Mouse (Mus musculus) midbrain, postnatal 0 days (tissue): ENCODE results near the gene Ergic3. TPM values are rescaled to one million over a fixed set of nuclear protein-coding genes. Genes with fewer than 3 reads are reported as not detected.

Experiments used
- ATAC-seq: fragments of 200-750 bp; cut with Nextera tagmentation; 2 replicates; pipeline ENCODE4 v1.8.0; 2017; ENCODE audit warnings: moderate number of reproducible peaks, mild to moderate bottlenecking, moderate TSS enrichment, moderate library complexity; ENCODE audit not compliant: low FRiP score
- DNase-seq: peaks from one replicate; pipeline ENCODE4 v3.0.0-alpha.2; 2015; ENCODE audit warnings: low spot score
- H3K27ac ChIP-seq: fragments of 300-500 bp; sonication (generic); 2 replicates; pipeline ENCODE4 v1.5.1; 2014; ENCODE audit warnings: low read depth, mild to moderate bottlenecking, low read length, mixed read lengths
- H3K27me3 ChIP-seq: fragments of 300-500 bp; sonication (generic); 2 replicates; pipeline ENCODE4 v1.6.1; 2014; ENCODE audit warnings: low read length, control low read depth, mixed read lengths; ENCODE audit not compliant: insufficient read depth
- H3K36me3 ChIP-seq: fragments of 300-500 bp; sonication (generic); 2 replicates; pipeline ENCODE4 v1.6.1; 2014; ENCODE audit warnings: low read length, control low read depth, mixed read lengths; ENCODE audit not compliant: insufficient read depth
- H3K4me1 ChIP-seq: fragments of 300-500 bp; sonication (generic); 2 replicates; pipeline ENCODE4 v1.6.1; 2014; ENCODE audit warnings: mild to moderate bottlenecking, control low read depth, antibody characterized with exemption, low read length, mixed read lengths; ENCODE audit not compliant: insufficient read depth
- H3K4me2 ChIP-seq: fragments of 300-500 bp; sonication (generic); 2 replicates; pipeline ENCODE4 v1.6.1; 2014; ENCODE audit warnings: low read depth, mild to moderate bottlenecking, low read length, mixed read lengths; ENCODE audit not compliant: poor library complexity, severe bottlenecking
- H3K4me3 ChIP-seq: fragments of 300-500 bp; sonication (generic); 2 replicates; pipeline ENCODE4 v1.5.1; 2014; ENCODE audit warnings: low read depth, mild to moderate bottlenecking, low read length, moderate library complexity
- H3K9ac ChIP-seq: fragments of 300-500 bp; sonication (generic); replicated peaks from 2 replicates; pipeline ENCODE4 v1.6.1; 2014; ENCODE audit warnings: mild to moderate bottlenecking, low read length, moderate library complexity, mixed read lengths; ENCODE audit not compliant: poor library complexity, severe bottlenecking
- H3K9me3 ChIP-seq: fragments of 300-500 bp; sonication (generic); 2 replicates; pipeline ENCODE4 v1.6.1; 2016; ENCODE audit warnings: low read length, control low read depth
- CTCF ChIP-seq: IDR thresholded peaks from 2 replicates; pipeline ENCODE4 v1.5.1; 2016; ENCODE audit warnings: antibody characterized with exemption, mild to moderate bottlenecking
- WGBS: fragments of 180-500 bp; shearing (Covaris S2); extraction: QIAGEN DNeasy Blood & Tissue Kit; methylation state at CpG from one replicate; pipeline ENCODE4 v1.1.7; 2014; 5-methylcytosine and 5-hydroxymethylcytosine counted together
- polyA plus RNA-seq: library from polyadenylated mRNA; unstranded; fragments of >200 nt; fragmentation: Nextera tagmentation; extraction: Ambion mirVana; gene quantifications from 2 replicates; pipeline ENCODE4 v1.2.1, GENCODE M21; 2015
- total RNA-seq: library from RNA; depleted of rRNA; stranded (reverse); fragments of >200 nt; gene quantifications from 2 replicates; pipeline ENCODE4 v1.2.3, GENCODE M21; 2014; rRNA removed

Gene Ergic3
- total and polyA plus RNA-seq, 2 experiments from 2014 or later: 284 to 467 TPM

GRCm38 (mm10) chr2:156042903-156043302, 35.1 kb downstream of the Ergic3 start:
- H3K9me3 ChIP-seq: no peaks in the 10 kb centered on the region
- 84% methylated on average over 8 of the region's 8 CpGs for WGBS
- H3K9ac ChIP-seq: no peak overlapping the region
- H3K36me3 ChIP-seq: no peaks in the 10 kb centered on the region
- TF ChIP-seq CTCF: no peak
- DNase-seq (no peak), ATAC-seq (no peak)
- H3K27me3 ChIP-seq: no peaks in the 10 kb centered on the region
- H3K4me1 ChIP-seq: no peaks in the 10 kb centered on the region
- no peak overlapping the region for H3K4me2 ChIP-seq
- H3K27ac ChIP-seq: no peak overlapping the region
- no peak overlapping the region for H3K4me3 ChIP-seq

GRCm38 (mm10) chr2:156047929-156048328, 40.1 kb downstream of the Ergic3 start:
- H3K4me2 ChIP-seq: no peak overlapping the region
- ATAC-seq (no peak), DNase-seq (no peak)
- no peaks in the 10 kb centered on the region for H3K27me3 ChIP-seq
- TF ChIP-seq CTCF: no peak
- 11% methylated on average over 19 of the region's 19 CpGs for WGBS
- no peak overlapping the region for H3K27ac ChIP-seq
- H3K9me3 ChIP-seq: no peaks in the 10 kb centered on the region
- no peak overlapping the region for H3K9ac ChIP-seq
- H3K4me3 ChIP-seq: no peak overlapping the region
- no peaks in the 10 kb centered on the region for H3K36me3 ChIP-seq
- no peaks in the 10 kb centered on the region for H3K4me1 ChIP-seq

- H3K27ac ChIP-seq: no peak within 1 kb of the TSS
- WGBS: 85% methylated on average over 9 of the region's 9 CpGs
- no peaks in the 10 kb centered on the region for H3K4me1 ChIP-seq
- no peak for ATAC-seq
- no peak for TF ChIP-seq CTCF
- H3K4me3 ChIP-seq: no peak within 1 kb of the TSS
- H3K9me3 ChIP-seq: no peaks in the 10 kb centered on the region
- H3K4me2 ChIP-seq: no peak within 1 kb of the TSS
- no peak for DNase-seq
- H3K9ac ChIP-seq: no peak within 1 kb of the TSS
- no peaks in the 10 kb centered on the region for H3K27me3 ChIP-seq
- no peaks in the 10 kb centered on the region for H3K36me3 ChIP-seq
Measured at GRCm38 (mm10) chr2:156052816-156053215, 45.0 kb downstream of the Ergic3 start, which contains the start of gene Fer1l4. Fer1l4 (minus strand) TSS chr2:156052947.

GRCm38 (mm10) chr2:156065099-156066041, 57.5 kb downstream of the Ergic3 start, which contains the start of gene Spag4:
Spag4 (plus strand) TSS chr2:156065175.
- DNase-seq: peak; percentile 74
- peak within 1 kb of the TSS; percentile 85 for H3K4me2 ChIP-seq
- under 1% methylated on average over 61 of the region's 81 CpGs for whole genome bisulfite sequencing
- no peaks in the 10 kb centered on the region for H3K4me1 ChIP-seq
- peak within 1 kb of the TSS; percentile 77 for H3K4me3 ChIP-seq
- ATAC-seq: peak; percentile 85
- peaks cover 20% of the 10 kb centered on the region for H3K36me3 ChIP-seq
- H3K9ac ChIP-seq: peak within 1 kb of the TSS; percentile 77
- no peak for TF ChIP-seq CTCF
- H3K27me3 ChIP-seq: no peaks in the 10 kb centered on the region
- H3K9me3 ChIP-seq: no peaks in the 10 kb centered on the region
- peak within 1 kb of the TSS; percentile 75 for H3K27ac ChIP-seq

- peaks cover 22% of the 10 kb centered on the region for H3K36me3 ChIP-seq
- ATAC-seq: no peak
- H3K4me1 ChIP-seq: no peaks in the 10 kb centered on the region
Measured at GRCm38 (mm10) chr2:156066126-156066525, 58.3 kb downstream of the Ergic3 start.

More at GRCm38 (mm10) chr2:156066126-156066525, 58.3 kb downstream of the Ergic3 start:
- no peaks in the 10 kb centered on the region for H3K27me3 ChIP-seq
- H3K9ac ChIP-seq: peak overlapping the region; percentile 77
- 37% methylated on average over 10 of the region's 10 CpGs for WGBS
- peak overlapping the region; percentile 75; the same call in 1 of the 2 replicates for H3K27ac ChIP-seq
- DNase-seq: no peak
- TF ChIP-seq CTCF: no peak
- peak overlapping the region; percentile 77 for H3K4me3 ChIP-seq
- no peaks in the 10 kb centered on the region for H3K9me3 ChIP-seq
- H3K4me2 ChIP-seq: peak overlapping the region; percentile 85

Other genes with a start within 250 kb of the Ergic3 start
- 149 and 178 TPM in 2 replicates for gene Mmp24, start 232.7 kb upstream of the Ergic3 start, total RNA-seq
- gene Mmp24, start 232.7 kb upstream of the Ergic3 start, polyA plus RNA-seq: 12.3 and 14.1 TPM in 2 replicates
- gene BC029722, start 188.6 kb upstream of the Ergic3 start, total RNA-seq: 35.2 TPM in 2 replicates
- 56.6 and 61.0 TPM in 2 replicates for gene BC029722, start 188.6 kb upstream of the Ergic3 start, polyA plus RNA-seq
- 80.7 and 85.4 TPM in 2 replicates for gene Eif6, start 181.1 kb upstream of the Ergic3 start, total RNA-seq
- 130 and 143 TPM in 2 replicates for gene Eif6, start 181.1 kb upstream of the Ergic3 start, polyA plus RNA-seq
- not detected in 2 replicates for gene Fam83c, start 173.2 kb upstream of the Ergic3 start, total RNA-seq
- 0.07 TPM in 1 of 2 replicates, not detected in the other for gene Fam83c, start 173.2 kb upstream of the Ergic3 start, polyA plus RNA-seq
- 44.6 and 48.2 TPM in 2 replicates for gene Uqcc1, start 77.7 kb upstream of the Ergic3 start, total RNA-seq
- 55.0 and 58.9 TPM in 2 replicates for gene Uqcc1, start 77.7 kb upstream of the Ergic3 start, polyA plus RNA-seq
- gene Gm15557, start 67.3 kb upstream of the Ergic3 start, total RNA-seq: not detected in 2 replicates
- not detected in 2 replicates for gene Gm15557, start 67.3 kb upstream of the Ergic3 start, polyA plus RNA-seq
- 1.5 and 2.0 TPM in 2 replicates for gene Gdf5, start 62.7 kb upstream of the Ergic3 start, total RNA-seq
- 0.69 and 1.2 TPM in 2 replicates for gene Gdf5, start 62.7 kb upstream of the Ergic3 start, polyA plus RNA-seq
- gene Cep250, start 51.6 kb upstream of the Ergic3 start, total RNA-seq: 14.1 and 19.2 TPM in 2 replicates
- 8.7 and 10.1 TPM in 2 replicates for gene Cep250, start 51.6 kb upstream of the Ergic3 start, polyA plus RNA-seq
- 0.44 and 1.0 TPM in 2 replicates for gene 6430550D23Rik, start 68 bp upstream of the Ergic3 start, total RNA-seq
- gene 6430550D23Rik, start 68 bp upstream of the Ergic3 start, polyA plus RNA-seq: 0.27 and 0.75 TPM in 2 replicates
- 0.19 TPM in 1 of 2 replicates, not detected in the other for gene Fer1l4, start 44.9 kb downstream of the Ergic3 start, total RNA-seq
- gene Fer1l4, start 44.9 kb downstream of the Ergic3 start, polyA plus RNA-seq: not detected in 2 replicates
- gene Spag4, start 57.1 kb downstream of the Ergic3 start, total RNA-seq: 8.1 and 15.2 TPM in 2 replicates
- 8.1 and 8.4 TPM in 2 replicates for gene Spag4, start 57.1 kb downstream of the Ergic3 start, polyA plus RNA-seq
- 30.0 and 34.1 TPM in 2 replicates for gene Cpne1, start 103.9 kb downstream of the Ergic3 start, total RNA-seq
- 13.7 and 13.8 TPM in 2 replicates for gene Cpne1, start 103.9 kb downstream of the Ergic3 start, polyA plus RNA-seq
- 29.2 and 33.2 TPM in 2 replicates for gene Rbm12, start 103.9 kb downstream of the Ergic3 start, total RNA-seq
- gene Rbm12, start 103.9 kb downstream of the Ergic3 start, polyA plus RNA-seq: 17.2 and 19.8 TPM in 2 replicates
- 54.1 and 56.8 TPM in 2 replicates for gene Gm28036, start 119.0 kb downstream of the Ergic3 start, total RNA-seq
- gene Gm28036, start 119.0 kb downstream of the Ergic3 start, polyA plus RNA-seq: 10.1 and 10.8 TPM in 2 replicates
- 89.4 and 107 TPM in 2 replicates for gene Romo1, start 136.0 kb downstream of the Ergic3 start, total RNA-seq
- gene Romo1, start 136.0 kb downstream of the Ergic3 start, polyA plus RNA-seq: 521 and 552 TPM in 2 replicates
- gene Nfs1, start 136.1 kb downstream of the Ergic3 start, total RNA-seq: 34.5 and 40.3 TPM in 2 replicates
- gene Nfs1, start 136.1 kb downstream of the Ergic3 start, polyA plus RNA-seq: 34.9 and 38.5 TPM in 2 replicates
- 234 and 372 TPM in 2 replicates for gene Rbm39, start 172.2 kb downstream of the Ergic3 start, total RNA-seq
- gene Rbm39, start 172.2 kb downstream of the Ergic3 start, polyA plus RNA-seq: 387 and 466 TPM in 2 replicates
- 27.6 and 37.4 TPM in 2 replicates for gene Phf20, start 188.4 kb downstream of the Ergic3 start, total RNA-seq
- gene Phf20, start 188.4 kb downstream of the Ergic3 start, polyA plus RNA-seq: 108 and 116 TPM in 2 replicates